In the genomic region with DNA sequence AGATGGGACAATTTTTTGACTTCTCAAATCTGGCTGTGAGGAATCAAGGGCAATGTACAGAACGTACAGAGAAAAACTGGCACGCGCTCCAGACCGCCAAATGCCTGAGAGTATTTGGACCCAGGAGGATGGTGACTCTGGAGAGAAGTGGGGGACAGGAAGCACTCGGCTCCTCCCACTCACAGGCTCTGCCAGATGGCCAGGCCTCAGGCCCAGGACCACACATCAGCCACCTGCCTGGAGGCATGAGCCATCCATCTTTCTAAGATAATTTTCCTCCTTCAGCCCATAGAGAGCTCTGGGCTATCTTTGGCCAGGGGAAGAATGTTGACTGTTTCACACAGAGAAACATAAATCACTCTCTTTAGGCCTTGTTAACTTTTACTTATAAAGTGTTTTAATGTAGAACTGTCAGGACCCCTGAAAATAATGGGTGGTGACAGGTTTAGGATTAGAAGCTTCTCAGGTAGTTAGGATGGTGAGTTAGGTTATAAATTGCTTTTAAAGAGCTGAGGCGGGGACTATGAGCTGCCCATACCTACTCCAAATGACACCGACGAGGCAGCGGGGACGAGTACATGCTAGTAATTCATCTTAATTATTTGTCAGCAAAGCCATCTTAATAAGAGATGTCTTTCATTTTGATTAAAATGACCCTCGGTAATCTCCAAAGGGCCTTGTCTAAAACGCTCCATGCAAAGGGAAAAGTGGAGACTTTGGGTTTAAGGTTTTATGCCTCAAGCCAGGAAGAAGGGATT, we compare ENCODE assay signal across 10 mouse cellular contexts.
DNase-seq lines count a peak whose midpoint lies in the region; ATAC-seq and TF ChIP-seq lines count a peak whose summit lies in the region.
"Had no signal": no experiment of that assay in that cellular context is flagged by ENCODE, and none has a peak within 500 bp of the region (broad histone marks: within the 10 kb centered on the region; RNA-seq: fewer than 3 reads in every experiment).

No protein-coding gene starts in this region.

- no peak overlapping the region for H3K4me2 ChIP-seq in forebrain, postnatal 0 days (ENCODE audit: low read depth)
- H3K4me2 ChIP-seq: limb, embryonic 12.5 days had no signal

- no peak overlapping the region for H3K9ac ChIP-seq in forebrain, postnatal 0 days
- H3K9ac ChIP-seq: limb, embryonic 12.5 days had no signal

- no peak for TF ChIP-seq POLR2A in cortical plate, adult 2 months (IDR thresholded peaks at IDR 0.05; ENCODE audit: extremely low read depth, insufficient read depth, low read length)

- peak; percentile 23 to 40 for DNase-seq in kidney, postnatal 4 days
- no peak for DNase-seq in kidney, postnatal 36 days
- DNase-seq in cerebellum, adult 11-12 months, result peak; percentile 72
- peak; percentile 66 to 70 for DNase-seq in left cerebral cortex, postnatal 36 days (ENCODE audit: low spot score in 2 of 2)
- no peak for DNase-seq in forebrain, postnatal 0 days
- DNase-seq in lung, postnatal 14 days, result no peak
- DNase-seq in ovary, postnatal 36 days (ENCODE audit: low spot score), result no peak

- H3K27me3 ChIP-seq in forebrain, postnatal 0 days (ENCODE audit: insufficient read depth, low read length), result no peaks in the 10 kb centered on the region
- H3K27me3 ChIP-seq: Patski had no signal

- H3K9me3 ChIP-seq in forebrain, postnatal 0 days (ENCODE audit: low read length), result no peaks in the 10 kb centered on the region
- H3K9me3 ChIP-seq: limb, embryonic 12.5 days had no signal

- intact Hi-C loops in left cerebral cortex, postnatal 36 days (cut with DNase I), result no loop called here

- H3K36me3 ChIP-seq in forebrain, postnatal 0 days (ENCODE audit: insufficient read depth), result no peaks in the 10 kb centered on the region
- H3K36me3 ChIP-seq: limb, embryonic 12.5 days had no signal

- ATAC-seq in forebrain, postnatal 0 days, result no peak
- ATAC-seq: Patski had no signal

- peaks cover 12% of the 10 kb centered on the region for H3K4me1 ChIP-seq in cortical plate, adult 2 months (ENCODE audit: control insufficient read depth, insufficient read depth, low read length)
- H3K4me1 ChIP-seq in forebrain, postnatal 0 days (ENCODE audit: insufficient read depth), result peaks cover 16% of the 10 kb centered on the region

- 87% methylated on average over 12 of the region's 12 CpGs for WGBS in forebrain, postnatal 0 days

- no peak for TF ChIP-seq CTCF in cortical plate, adult 2 months (IDR thresholded peaks at IDR 0.05; ENCODE audit: extremely low read depth, insufficient read depth, low read length)
- no peak for TF ChIP-seq CTCF in forebrain, postnatal 0 days (IDR thresholded peaks at IDR 0.05; ENCODE audit: low read depth)

- H3K4me3 ChIP-seq in cortical plate, adult 2 months (ENCODE audit: insufficient read depth, low read length), result no peak overlapping the region
- H3K4me3 ChIP-seq in forebrain, postnatal 0 days (ENCODE audit: low read depth, low read length), result no peak overlapping the region
- H3K4me3 ChIP-seq: limb, embryonic 12.5 days had no signal

- H3K27ac ChIP-seq in cortical plate, adult 2 months (ENCODE audit: insufficient read depth, low read length), result peak overlapping the region; percentile 78
- no peak overlapping the region for H3K27ac ChIP-seq in forebrain, postnatal 0 days (ENCODE audit: low read depth, low read length)
- H3K27ac ChIP-seq: limb, embryonic 12.5 days had no signal

Comparison
In these comparisons a context has a peak if more than half of its experiments do, and no peak if none do; other contexts are left out.
1. DNase-seq: peak in kidney, postnatal 4 days (2 of 2), cerebellum, adult 11-12 months (single experiment) and left cerebral cortex, postnatal 36 days (2 of 2); none in kidney, postnatal 36 days (0 of 2), forebrain, postnatal 0 days (single experiment), lung, postnatal 14 days (single experiment) and ovary, postnatal 36 days (single experiment).